Mouse (Mus musculus): ENCODE results near the gene Slc25a16. TPM values are rescaled to one million over a fixed set of nuclear protein-coding genes. Genes with fewer than 3 reads are reported as not detected.

Gene Slc25a16
- polyA plus RNA-seq, 1 experiment from 2014 or later, result 11.6 TPM

GRCm38 (mm10) chr10:62984072-62984471 lies 63.6 kb downstream of the Slc25a16 start:
- H3K27me3 ChIP-seq (ENCODE audit: insufficient read depth, poor library complexity, severe bottlenecking), result no peaks in the 10 kb centered on the region
- DNase-seq (ENCODE audit: low spot score), result no peak
- H3K27ac ChIP-seq, result no peak overlapping the region
- H3K4me1 ChIP-seq, result peaks cover 9% of the 10 kb centered on the region; the same call in 1 of the 2 replicates
- H3K36me3 ChIP-seq, result peaks cover 53% of the 10 kb centered on the region
- H3K9me3 ChIP-seq, result no peaks in the 10 kb centered on the region
- 89% methylated on average over 11 of the region's 11 CpGs for WGBS
- no peak overlapping the region for H3K4me3 ChIP-seq

- Histone ChIP-seq H3K27me3 (ENCODE audit: insufficient read depth, poor library complexity, severe bottlenecking) (no peaks in the 10 kb centered on the region), H3K27ac (no peak overlapping the region), H3K36me3 (peaks cover 57% of the 10 kb centered on the region), H3K4me3 (no peak overlapping the region), H3K9me3 (no peaks in the 10 kb centered on the region), H3K4me1 (peaks cover 9% of the 10 kb centered on the region; the same call in 1 of the 2 replicates)
- DNase-seq (ENCODE audit: low spot score), result no peak
- 87% methylated on average over 6 of the region's 6 CpGs for WGBS
Measured at GRCm38 (mm10) chr10:62984495-62984894, 64.1 kb downstream of the Slc25a16 start.

- H3K4me3 ChIP-seq, result no peak overlapping the region
- H3K4me1 ChIP-seq, result no peaks in the 10 kb centered on the region
- H3K27me3 ChIP-seq (ENCODE audit: insufficient read depth, poor library complexity, severe bottlenecking), result no peaks in the 10 kb centered on the region
- DNase-seq (ENCODE audit: low spot score), result no peak
- 25% methylated on average over 3 of the region's 3 CpGs for WGBS
- no peak overlapping the region for H3K27ac ChIP-seq
- no peaks in the 10 kb centered on the region for H3K9me3 ChIP-seq
- peaks cover 83% of the 10 kb centered on the region for H3K36me3 ChIP-seq
Measured at GRCm38 (mm10) chr10:62987341-62987740, 66.9 kb downstream of the Slc25a16 start.

GRCm38 (mm10) chr10:62990636-62991035 lies 70.2 kb downstream of the Slc25a16 start:
- Histone ChIP-seq H3K4me3 (no peak overlapping the region), H3K27me3 (ENCODE audit: insufficient read depth, poor library complexity, severe bottlenecking) (no peaks in the 10 kb centered on the region), H3K9me3 (no peaks in the 10 kb centered on the region), H3K27ac (no peak overlapping the region), H3K4me1 (no peaks in the 10 kb centered on the region), H3K36me3 (peaks cover 87% of the 10 kb centered on the region)
- 96% methylated on average over 15 of the region's 15 CpGs for WGBS
- no peak for DNase-seq (ENCODE audit: low spot score)

GRCm38 (mm10) chr10:62993991-62994390 lies 73.6 kb downstream of the Slc25a16 start:
- H3K27me3 ChIP-seq (ENCODE audit: insufficient read depth, poor library complexity, severe bottlenecking), result no peaks in the 10 kb centered on the region
- 73% methylated on average over 8 of the region's 9 CpGs for WGBS
- H3K9me3 ChIP-seq, result no peaks in the 10 kb centered on the region
- no peak for DNase-seq (ENCODE audit: low spot score)
- H3K4me1 ChIP-seq, result no peaks in the 10 kb centered on the region
- H3K27ac ChIP-seq, result no peak overlapping the region
- H3K36me3 ChIP-seq, result peaks cover 94% of the 10 kb centered on the region
- H3K4me3 ChIP-seq, result no peak overlapping the region

Other genes with a start within 250 kb of the Slc25a16 start
- gene Stox1, start 194.5 kb upstream of the Slc25a16 start, polyA plus RNA-seq (2016; fragmentation: Nextera tagmentation; extraction: Ambion mirVana), result 0.83 and 2.2 TPM in 2 replicates
- 106 and 127 TPM in 2 replicates for gene Ccar1, start 128.3 kb upstream of the Slc25a16 start, polyA plus RNA-seq (2016; fragmentation: Nextera tagmentation; extraction: Ambion mirVana)
- gene Tet1, start 11.6 kb upstream of the Slc25a16 start, polyA plus RNA-seq (2016; fragmentation: Nextera tagmentation; extraction: Ambion mirVana), result 25.6 and 30.3 TPM in 2 replicates
- gene Dna2, start 26.4 kb downstream of the Slc25a16 start, polyA plus RNA-seq (2016; fragmentation: Nextera tagmentation; extraction: Ambion mirVana), result 31.7 and 32.7 TPM in 2 replicates
- 14.6 and 17.7 TPM in 2 replicates for gene Rufy2, start 59.6 kb downstream of the Slc25a16 start, polyA plus RNA-seq (2016; fragmentation: Nextera tagmentation; extraction: Ambion mirVana)
- 83.7 and 115 TPM in 2 replicates for gene Hnrnph3, start 103.6 kb downstream of the Slc25a16 start, polyA plus RNA-seq (2016; fragmentation: Nextera tagmentation; extraction: Ambion mirVana)
- 0.27 and 0.77 TPM in 2 replicates for gene Pbld2, start 103.7 kb downstream of the Slc25a16 start, polyA plus RNA-seq (2016; fragmentation: Nextera tagmentation; extraction: Ambion mirVana)
- gene Pbld1, start 139.5 kb downstream of the Slc25a16 start, polyA plus RNA-seq (2016; fragmentation: Nextera tagmentation; extraction: Ambion mirVana), result 0.42 and 1.7 TPM in 2 replicates
- gene Atoh7, start 179.0 kb downstream of the Slc25a16 start, polyA plus RNA-seq (2016; fragmentation: Nextera tagmentation; extraction: Ambion mirVana), result not detected in 2 replicates

Measured in heart, embryonic 10.5 days (tissue).